Mouse (Mus musculus) hindbrain, embryonic 13.5 days (tissue): Measurements from ENCODE around the gene Lipe. TPM values are rescaled to one million over a fixed set of nuclear protein-coding genes. Genes with fewer than 3 reads are reported as not detected.

Experiments used
- ATAC-seq: fragments of 200-750 bp; cut with Nextera tagmentation; 2 replicates; pipeline ENCODE4 v1.8.0; 2017; ENCODE audit warnings: moderate TSS enrichment; ENCODE audit not compliant: low FRiP score
- H3K27ac ChIP-seq: fragments of 300-500 bp; sonication (generic); 2 replicates; pipeline ENCODE4 v1.5.1; 2015; ENCODE audit warnings: inconsistent platforms, mild to moderate bottlenecking, moderate library complexity
- H3K27me3 ChIP-seq: fragments of 300-500 bp; sonication (generic); 2 replicates; pipeline ENCODE4 v1.6.1; 2015; ENCODE audit warnings: mild to moderate bottlenecking, inconsistent platforms
- H3K36me3 ChIP-seq: fragments of 300-500 bp; sonication (generic); 2 replicates; pipeline ENCODE4 v1.6.1; 2015; ENCODE audit warnings: mild to moderate bottlenecking, inconsistent platforms
- H3K4me1 ChIP-seq: fragments of 300-500 bp; sonication (generic); replicated peaks from 2 replicates; pipeline ENCODE4 v1.6.1; 2015; ENCODE audit warnings: inconsistent platforms
- H3K4me2 ChIP-seq: fragments of 300-500 bp; sonication (generic); 2 replicates; pipeline ENCODE4 v1.6.1; 2015; ENCODE audit warnings: inconsistent platforms, mild to moderate bottlenecking, moderate library complexity
- H3K4me3 ChIP-seq: fragments of 300-500 bp; sonication (generic); 2 replicates; pipeline ENCODE4 v1.5.1; 2015; ENCODE audit warnings: mild to moderate bottlenecking, inconsistent platforms
- H3K9ac ChIP-seq: fragments of 300-500 bp; sonication (generic); 2 replicates; pipeline ENCODE4 v1.6.1; 2015; ENCODE audit warnings: mild to moderate bottlenecking, inconsistent platforms
- H3K9me3 ChIP-seq: fragments of 300-500 bp; sonication (generic); 2 replicates; pipeline ENCODE4 v1.6.1; 2016; ENCODE audit warnings: inconsistent platforms
- WGBS: fragments of 180-500 bp; shearing (Covaris S2); methylation state at CpG from one replicate; pipeline ENCODE4 v1.1.7; 2015; 5-methylcytosine and 5-hydroxymethylcytosine counted together
- polyA plus RNA-seq: library from polyadenylated mRNA; unstranded; fragments of >200 nt; fragmentation: Nextera tagmentation; extraction: Ambion mirVana; gene quantifications from 2 replicates; pipeline ENCODE4 v1.2.1, GENCODE M21; 2015

Lipe gene
- polyA plus RNA-seq, 1 experiment from 2014 or later = 9.8 TPM

GRCm38 (mm10) chr7:25365937-25366625, 32.4 kb downstream of the Lipe start:
- WGBS = 20% methylated on average over 13 of the region's 13 CpGs
- peaks cover 55% of the 10 kb centered on the region for H3K27me3 ChIP-seq
- peak overlapping the region; percentile 74 for H3K27ac ChIP-seq
- peaks cover 31% of the 10 kb centered on the region for H3K4me1 ChIP-seq
- no peak overlapping the region for H3K4me3 ChIP-seq
- peak overlapping the region; percentile 62 for H3K9ac ChIP-seq
- ATAC-seq = peak; percentile 44; the same call in 1 of the 2 replicates
- no peaks in the 10 kb centered on the region for H3K9me3 ChIP-seq
- H3K36me3 ChIP-seq = peaks cover 36% of the 10 kb centered on the region
- no peak overlapping the region for H3K4me2 ChIP-seq

- 95% methylated on average over 17 of the region's 17 CpGs for WGBS
- no peak for ATAC-seq
- H3K36me3 ChIP-seq = peaks cover 60% of the 10 kb centered on the region
These were observed 34.9 kb downstream of the Lipe start for GRCm38 (mm10) chr7:25363632-25364031.

GRCm38 (mm10) chr7:25363151-25363550, 35.4 kb downstream of the Lipe start:
- ATAC-seq = no peak
- peaks cover 60% of the 10 kb centered on the region for H3K36me3 ChIP-seq
- no peak overlapping the region for H3K4me3 ChIP-seq
- 90% methylated on average over 19 of the region's 19 CpGs for WGBS
- H3K9ac ChIP-seq = no peak overlapping the region
- no peaks in the 10 kb centered on the region for H3K9me3 ChIP-seq
- peaks cover 31% of the 10 kb centered on the region for H3K27me3 ChIP-seq
- H3K4me2 ChIP-seq = no peak overlapping the region
- peaks cover 48% of the 10 kb centered on the region for H3K4me1 ChIP-seq
- no peak overlapping the region for H3K27ac ChIP-seq

More at GRCm38 (mm10) chr7:25363632-25364031, 34.9 kb downstream of the Lipe start:
- Histone ChIP-seq H3K4me3 (no peak overlapping the region), H3K27me3 (peaks cover 36% of the 10 kb centered on the region), H3K4me2 (no peak overlapping the region), H3K4me1 (peaks cover 43% of the 10 kb centered on the region), H3K9ac (no peak overlapping the region), H3K9me3 (no peaks in the 10 kb centered on the region), H3K27ac (no peak overlapping the region)

- H3K4me2 ChIP-seq = peak overlapping the region; percentile 15; the same call in 1 of the 2 replicates
- H3K4me3 ChIP-seq = no peak overlapping the region
- peaks cover 17% of the 10 kb centered on the region for H3K4me1 ChIP-seq
- no peaks in the 10 kb centered on the region for H3K27me3 ChIP-seq
- WGBS = 37% methylated on average over 19 of the region's 19 CpGs
- H3K9ac ChIP-seq = peak overlapping the region; percentile 43; the same call in 1 of the 2 replicates
- ATAC-seq = peak; percentile 76
- no peaks in the 10 kb centered on the region for H3K9me3 ChIP-seq
- peak overlapping the region; percentile 67 for H3K27ac ChIP-seq
- peaks cover 90% of the 10 kb centered on the region for H3K36me3 ChIP-seq
These were observed 39.7 kb downstream of the Lipe start for GRCm38 (mm10) chr7:25358721-25359206.

GRCm38 (mm10) chr7:25348861-25349260, 49.6 kb downstream of the Lipe start:
- 0 out of 2 replicates have a peak, but pooled peaks cover 10% of the 10 kb centered on the region for H3K9me3 ChIP-seq
- no peak for ATAC-seq
- no peak overlapping the region for H3K4me2 ChIP-seq

GRCm38 (mm10) chr7:25341000-25341784, 57.3 kb downstream of the Lipe start:
- no peaks in the 10 kb centered on the region for H3K27me3 ChIP-seq
- H3K9me3 ChIP-seq = no peaks in the 10 kb centered on the region
- no peak overlapping the region for H3K27ac ChIP-seq
- no peak overlapping the region for H3K4me3 ChIP-seq
- peaks cover 8% of the 10 kb centered on the region for H3K4me1 ChIP-seq
- 72% methylated on average over 20 of the region's 20 CpGs for WGBS
- H3K9ac ChIP-seq = no peak overlapping the region
- no peak overlapping the region for H3K4me2 ChIP-seq
- peak; percentile 23; the same call in 1 of the 2 replicates for ATAC-seq
- H3K36me3 ChIP-seq = peaks cover 91% of the 10 kb centered on the region

More at GRCm38 (mm10) chr7:25348861-25349260, 49.6 kb downstream of the Lipe start:
- WGBS = 97% methylated on average over 8 of the region's 8 CpGs
- Histone ChIP-seq H3K36me3 (peaks cover 99% of the 10 kb centered on the region), H3K27ac (no peak overlapping the region), H3K27me3 (no peaks in the 10 kb centered on the region), H3K4me1 (no peaks in the 10 kb centered on the region), H3K9ac (no peak overlapping the region), H3K4me3 (no peak overlapping the region)

GRCm38 (mm10) chr7:25339329-25339728, 59.2 kb downstream of the Lipe start:
- WGBS = 92% methylated on average over 9 of the region's 9 CpGs
- H3K36me3 ChIP-seq = peaks cover 91% of the 10 kb centered on the region

GRCm38 (mm10) chr7:25334472-25334871, 64.0 kb downstream of the Lipe start:
- ATAC-seq = 0 out of 2 replicates have a peak, but pooled peaks have one; percentile 7
- no peak overlapping the region for H3K9ac ChIP-seq
- H3K27ac ChIP-seq = no peak overlapping the region
- no peak overlapping the region for H3K4me3 ChIP-seq
- H3K4me2 ChIP-seq = no peak overlapping the region
- H3K27me3 ChIP-seq = no peaks in the 10 kb centered on the region
- H3K4me1 ChIP-seq = 0 out of 2 replicates have a peak, but pooled peaks cover 2% of the 10 kb centered on the region
- no peaks in the 10 kb centered on the region for H3K9me3 ChIP-seq
- WGBS = 84% methylated on average over 12 of the region's 12 CpGs
- peaks cover 84% of the 10 kb centered on the region for H3K36me3 ChIP-seq

More at GRCm38 (mm10) chr7:25339329-25339728, 59.2 kb downstream of the Lipe start:
- H3K27ac ChIP-seq = no peak overlapping the region
- no peaks in the 10 kb centered on the region for H3K27me3 ChIP-seq
- H3K4me3 ChIP-seq = no peak overlapping the region
- no peak for ATAC-seq
- H3K4me1 ChIP-seq = peaks cover 8% of the 10 kb centered on the region
- peak overlapping the region; percentile 19; the same call in 1 of the 2 replicates for H3K9ac ChIP-seq
- H3K4me2 ChIP-seq = no peak overlapping the region
- H3K9me3 ChIP-seq = no peaks in the 10 kb centered on the region

GRCm38 (mm10) chr7:25333596-25334307, 64.8 kb downstream of the Lipe start:
- Histone ChIP-seq H3K27me3 (no peaks in the 10 kb centered on the region), H3K4me2 (no peak overlapping the region), H3K9me3 (no peaks in the 10 kb centered on the region), H3K27ac (no peak overlapping the region), H3K9ac (no peak overlapping the region), H3K4me1 (0 out of 2 replicates have a peak, but pooled peaks cover 2% of the 10 kb centered on the region), H3K4me3 (no peak overlapping the region), H3K36me3 (peaks cover 80% of the 10 kb centered on the region)
- 38% methylated on average over 16 of the region's 16 CpGs for WGBS
- 0 out of 2 replicates have a peak, but pooled peaks have one; percentile 39 for ATAC-seq
